Mouse (Mus musculus) liver, embryonic 11.5 days (tissue): Measurements from ENCODE around the gene Cbfa2t3. TPM values are rescaled to one million over a fixed set of nuclear protein-coding genes. Genes with fewer than 3 reads are reported as not detected.
A peak's percentile ranks its signal among the peaks of the same experiment; 100 is the strongest.

Experiments used
- ATAC-seq: fragments of 200-750 bp; cut with Nextera tagmentation; replicated peaks from 2 replicates; pipeline ENCODE4 v1.8.0; 2017; ENCODE audit warnings: moderate number of reproducible peaks, mild to moderate bottlenecking, moderate TSS enrichment, moderate library complexity; ENCODE audit not compliant: low FRiP score
- DNase-seq: peaks from one replicate; pipeline ENCODE4 v3.0.0-alpha.2; 2017; ENCODE audit warnings: low spot score
- H3K27ac ChIP-seq: fragments of 300-500 bp; sonication (generic); 2 replicates; pipeline ENCODE4 v1.5.1; 2014; ENCODE audit warnings: mild to moderate bottlenecking, low read depth, low read length, control low read depth
- H3K27me3 ChIP-seq: fragments of 300-500 bp; sonication (generic); replicated peaks from 2 replicates; pipeline ENCODE4 v1.6.1; 2014; ENCODE audit warnings: low read length, mixed read lengths; ENCODE audit not compliant: control insufficient read depth, insufficient read depth
- H3K36me3 ChIP-seq: fragments of 300-500 bp; sonication (generic); 2 replicates; pipeline ENCODE4 v1.6.1; 2014; ENCODE audit warnings: mild to moderate bottlenecking, low read length, moderate library complexity, mixed read lengths; ENCODE audit not compliant: control insufficient read depth, insufficient read depth
- H3K4me1 ChIP-seq: fragments of 300-500 bp; sonication (generic); replicated peaks from 2 replicates; pipeline ENCODE4 v1.6.1; 2014; ENCODE audit warnings: low read length, mixed read lengths; ENCODE audit not compliant: control insufficient read depth, insufficient read depth
- H3K4me2 ChIP-seq: fragments of 300-500 bp; sonication (generic); 2 replicates; pipeline ENCODE4 v1.6.1; 2014; ENCODE audit warnings: mild to moderate bottlenecking, control low read depth, moderate library complexity
- H3K4me3 ChIP-seq: fragments of 300-500 bp; sonication (generic); 2 replicates; pipeline ENCODE4 v1.5.1; 2014; ENCODE audit warnings: low read depth, low read length, control low read depth
- H3K9ac ChIP-seq: fragments of 300-500 bp; sonication (generic); 2 replicates; pipeline ENCODE4 v1.6.1; 2014; ENCODE audit warnings: low read depth, low read length, control low read depth
- H3K9me3 ChIP-seq: fragments of 300-500 bp; sonication (generic); 2 replicates; pipeline ENCODE4 v1.6.1; 2016; ENCODE audit warnings: low read length, inconsistent platforms, mixed read lengths; ENCODE audit not compliant: control insufficient read depth
- WGBS: fragments of 180-500 bp; shearing (Covaris S2); extraction: QIAGEN DNeasy Blood & Tissue Kit; methylation state at CpG from one replicate; pipeline ENCODE4 v1.1.7; 2014; 5-methylcytosine and 5-hydroxymethylcytosine counted together
- polyA plus RNA-seq: library from polyadenylated mRNA; unstranded; fragments of >200 nt; fragmentation: Nextera tagmentation; extraction: Ambion mirVana; gene quantifications from 2 replicates; pipeline ENCODE4 v1.2.1, GENCODE M21; 2014

Gene Cbfa2t3
- polyA plus RNA-seq, 1 experiment from 2014 or later = 14.4 TPM

- WGBS = 23% methylated on average over 10 of the region's 10 CpGs
- Histone ChIP-seq H3K4me1 (peaks cover 51% of the 10 kb centered on the region), H3K4me2 (peak overlapping the region; percentile 17; the same call in 1 of the 2 replicates), H3K27me3 (no peaks in the 10 kb centered on the region; the same call in 1 of the 2 replicates), H3K9ac (no peak overlapping the region), H3K9me3 (no peaks in the 10 kb centered on the region), H3K27ac (peak overlapping the region; percentile 17; the same call in 1 of the 2 replicates), H3K36me3 (no peaks in the 10 kb centered on the region), H3K4me3 (no peak overlapping the region)
- DNase-seq (no peak), ATAC-seq (no peak)
These were observed 3.5 kb upstream of the Cbfa2t3 start for GRCm38 (mm10) chr8:122702301-122702941.

DNA sequence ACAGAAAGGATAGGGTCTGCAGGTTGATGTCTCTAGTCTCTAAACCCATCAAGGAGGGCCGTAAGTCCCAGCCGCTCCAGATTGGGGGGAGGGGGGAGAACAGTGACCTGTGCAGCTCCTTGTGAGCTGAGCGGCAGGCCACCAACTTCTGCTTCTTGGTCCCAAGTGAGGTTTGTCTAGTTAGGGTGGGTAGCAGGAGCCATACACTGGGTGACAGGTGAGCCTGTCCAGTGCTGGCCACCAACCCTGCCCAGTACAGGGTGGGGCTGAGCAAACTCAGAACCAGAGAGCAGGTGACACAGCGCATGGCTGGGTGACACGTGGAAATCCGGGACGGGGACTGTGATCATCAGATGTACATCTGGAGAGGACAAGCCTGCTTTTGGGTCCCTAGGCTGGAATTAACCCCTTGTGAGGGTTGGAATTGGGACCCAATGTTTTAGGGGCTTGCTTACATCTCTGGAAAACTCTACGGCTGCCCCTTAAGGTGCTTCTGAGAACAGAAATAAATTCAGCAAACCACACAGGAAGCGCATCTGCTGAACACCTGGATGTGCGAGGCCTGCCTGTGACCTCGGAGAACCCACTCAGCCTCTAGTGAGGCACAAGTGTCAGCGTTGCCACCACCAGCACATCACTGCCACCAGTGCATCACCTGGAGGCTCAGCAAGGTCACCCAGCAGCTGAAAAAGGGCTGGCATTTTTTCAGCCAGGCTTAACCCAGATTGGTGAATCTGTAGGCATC, 2.7 kb upstream of the Cbfa2t3 start:
- DNase-seq = no peak
- H3K4me1 ChIP-seq = peaks cover 56% of the 10 kb centered on the region
- no peaks in the 10 kb centered on the region for H3K36me3 ChIP-seq
- ATAC-seq = no peak
- H3K9me3 ChIP-seq = no peaks in the 10 kb centered on the region
- H3K4me3 ChIP-seq = no peak overlapping the region
- peak overlapping the region; percentile 83 for H3K27ac ChIP-seq
- H3K4me2 ChIP-seq = peak overlapping the region; percentile 95
- 0 out of 2 replicates have a peak overlapping the region, but pooled peaks have one; percentile 20 for H3K9ac ChIP-seq
- H3K27me3 ChIP-seq = no peaks in the 10 kb centered on the region; the same call in 1 of the 2 replicates
- WGBS = 52% methylated on average over 12 of the region's 12 CpGs

DNA sequence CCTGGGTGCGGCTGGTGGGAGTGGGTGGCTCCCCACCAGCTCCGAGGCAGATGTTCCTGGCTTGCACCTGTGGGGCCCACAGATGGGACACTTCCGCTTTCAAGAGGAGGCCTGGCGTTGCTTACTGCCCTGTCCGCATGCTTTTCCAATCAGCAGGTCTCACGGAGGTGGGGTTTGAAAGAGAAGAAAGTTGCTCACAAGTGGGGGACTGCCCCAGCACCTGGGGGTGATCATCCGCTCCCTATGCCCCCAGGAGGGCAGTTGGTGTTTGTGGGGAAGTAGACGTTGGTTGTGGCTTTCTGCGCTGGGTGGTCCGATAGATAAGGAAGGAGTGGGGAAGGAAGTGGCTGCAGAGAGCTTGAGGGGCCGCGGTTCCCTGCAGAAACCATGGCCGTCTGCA, 1.7 kb upstream of the Cbfa2t3 start:
- DNase-seq = peak; percentile 72
- Histone ChIP-seq H3K4me1 (peaks cover 60% of the 10 kb centered on the region), H3K4me3 (peak overlapping the region; percentile 34), H3K4me2 (peak overlapping the region; percentile 95), H3K27ac (peak overlapping the region; percentile 83), H3K27me3 (no peaks in the 10 kb centered on the region; the same call in 1 of the 2 replicates), H3K36me3 (0 out of 2 replicates have a peak, but pooled peaks cover under 1% of the 10 kb centered on the region), H3K9ac (peak overlapping the region; percentile 51), H3K9me3 (no peaks in the 10 kb centered on the region)
- peak; percentile 42 for ATAC-seq
- WGBS = 22% methylated on average over 13 of the region's 13 CpGs

DNA sequence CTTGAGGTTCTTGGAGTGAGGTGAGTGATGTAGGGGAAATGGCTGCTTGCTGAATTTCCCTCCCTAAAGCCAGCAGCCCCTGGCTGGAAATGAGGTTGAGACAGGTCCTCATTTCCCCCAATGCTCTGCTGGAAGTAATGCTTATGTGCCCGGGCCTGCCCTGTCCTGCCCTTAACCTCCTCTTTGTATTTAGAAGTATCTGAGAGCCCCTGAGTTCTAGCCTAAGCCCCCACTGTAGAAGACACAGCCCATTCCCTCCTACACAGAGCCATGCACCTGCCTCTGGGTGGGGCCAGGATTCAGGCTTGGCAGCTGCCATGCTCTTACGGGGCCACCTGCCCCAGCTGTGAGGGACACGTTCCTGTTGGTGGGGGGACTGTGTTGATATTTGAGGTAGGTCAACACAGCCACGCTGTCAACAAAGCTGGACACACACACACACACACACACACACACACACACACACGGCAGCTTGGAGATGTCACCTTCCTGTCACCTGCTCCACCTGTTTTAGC, 598 bp downstream of the Cbfa2t3 start:
- H3K4me2 ChIP-seq = peak overlapping the region; percentile 95
- WGBS = 19% methylated on average over 5 of the region's 5 CpGs
- peak overlapping the region; percentile 83 for H3K9ac ChIP-seq
- H3K27me3 ChIP-seq = no peaks in the 10 kb centered on the region; the same call in none of the 2 replicates
- H3K9me3 ChIP-seq = no peaks in the 10 kb centered on the region
- peaks cover 5% of the 10 kb centered on the region for H3K36me3 ChIP-seq
- ATAC-seq (peak; percentile 45), DNase-seq (no peak)
- H3K27ac ChIP-seq = peak overlapping the region; percentile 83
- peaks cover 80% of the 10 kb centered on the region for H3K4me1 ChIP-seq
- H3K4me3 ChIP-seq = peak overlapping the region; percentile 76

GRCm38 (mm10) chr8:122697586-122697985, 1.3 kb downstream of the Cbfa2t3 start:
- H3K27me3 ChIP-seq = no peaks in the 10 kb centered on the region; the same call in none of the 2 replicates
- H3K36me3 ChIP-seq = peaks cover 5% of the 10 kb centered on the region
- no peak for ATAC-seq
- H3K9me3 ChIP-seq = no peaks in the 10 kb centered on the region
- peak overlapping the region; percentile 76 for H3K4me3 ChIP-seq
- 36% methylated on average over 6 of the region's 6 CpGs for WGBS
- H3K9ac ChIP-seq = peak overlapping the region; percentile 83
- peaks cover 83% of the 10 kb centered on the region for H3K4me1 ChIP-seq
- H3K4me2 ChIP-seq = peak overlapping the region; percentile 95
- DNase-seq = no peak
- peak overlapping the region; percentile 83; the same call in 1 of the 2 replicates for H3K27ac ChIP-seq

- H3K4me1 ChIP-seq = peaks cover 83% of the 10 kb centered on the region
- no peaks in the 10 kb centered on the region; the same call in none of the 2 replicates for H3K27me3 ChIP-seq
- peak overlapping the region; percentile 76 for H3K4me3 ChIP-seq
- H3K9ac ChIP-seq = peak overlapping the region; percentile 83
- DNase-seq (no peak), ATAC-seq (no peak)
- no peaks in the 10 kb centered on the region for H3K9me3 ChIP-seq
- peak overlapping the region; percentile 95 for H3K4me2 ChIP-seq
- H3K36me3 ChIP-seq = peaks cover 5% of the 10 kb centered on the region
- peak overlapping the region; percentile 83; the same call in 1 of the 2 replicates for H3K27ac ChIP-seq
- WGBS = 54% methylated on average over 3 of the region's 3 CpGs
These were observed 1.7 kb downstream of the Cbfa2t3 start for GRCm38 (mm10) chr8:122697181-122697581.

DNA sequence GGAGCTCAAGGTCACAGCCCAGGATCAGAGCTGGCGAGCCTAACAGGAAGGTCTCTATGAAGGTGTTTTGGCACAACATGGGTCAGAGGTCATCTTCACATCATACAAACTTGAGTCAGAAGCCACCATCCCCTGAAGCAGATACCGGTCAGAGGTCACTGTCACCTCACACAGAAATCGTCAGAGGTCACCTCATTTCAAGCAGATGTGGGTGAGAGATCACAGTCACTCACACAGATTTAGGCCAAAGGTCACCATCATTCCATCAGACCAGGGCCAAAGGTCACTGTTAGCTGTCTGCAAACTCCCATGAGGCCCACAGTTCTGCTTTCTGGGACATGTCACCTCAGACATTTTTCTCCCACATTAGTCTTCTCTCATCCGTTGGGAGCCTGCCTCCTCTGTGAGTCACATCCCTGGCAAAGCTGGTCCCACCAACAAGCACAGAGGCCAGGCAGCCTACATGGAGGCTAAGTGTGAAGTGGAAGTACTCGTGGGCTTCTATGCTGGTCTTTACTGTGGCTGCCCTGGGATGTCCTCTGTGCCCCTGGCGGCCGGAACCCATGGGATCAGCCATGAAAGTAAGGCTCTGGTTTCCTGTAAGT, 3.4 kb downstream of the Cbfa2t3 start:
- Histone ChIP-seq H3K4me1 (peaks cover 83% of the 10 kb centered on the region), H3K36me3 (peaks cover 5% of the 10 kb centered on the region), H3K9me3 (no peaks in the 10 kb centered on the region), H3K4me3 (peak overlapping the region; percentile 76), H3K9ac (peak overlapping the region; percentile 83), H3K27me3 (peaks cover 4% of the 10 kb centered on the region), H3K4me2 (peak overlapping the region; percentile 95), H3K27ac (0 out of 2 replicates have a peak overlapping the region, but pooled peaks have one; percentile 8)
- ATAC-seq = no peak
- no peak for DNase-seq
- 43% methylated on average over 7 of the region's 7 CpGs for WGBS

GRCm38 (mm10) chr8:122692152-122692551, 6.8 kb downstream of the Cbfa2t3 start:
- 0 out of 2 replicates have a peak overlapping the region, but pooled peaks have one; percentile 6 for H3K9ac ChIP-seq
- H3K4me2 ChIP-seq = peak overlapping the region; percentile 6; the same call in 1 of the 2 replicates
- peaks cover 4% of the 10 kb centered on the region for H3K27me3 ChIP-seq
- no peaks in the 10 kb centered on the region for H3K9me3 ChIP-seq
- peaks cover 90% of the 10 kb centered on the region for H3K4me1 ChIP-seq
- H3K27ac ChIP-seq = no peak overlapping the region
- no peak for ATAC-seq
- H3K36me3 ChIP-seq = peaks cover 7% of the 10 kb centered on the region
- no peak for DNase-seq
- no peak overlapping the region for H3K4me3 ChIP-seq
- WGBS = 56% methylated on average over 8 of the region's 8 CpGs
